ENCODE assay signal across 24 mouse cellular contexts in genomic region chr11:87793460-87793859, GRCm38 (mm10). TPM values are rescaled to one million over a fixed set of nuclear protein-coding genes. Genes with fewer than 3 reads are reported as not detected.
DNase-seq lines count a peak whose midpoint lies in the region; ATAC-seq and TF ChIP-seq lines count a peak whose summit lies in the region.
"Had no signal": no experiment of that assay in that cellular context is flagged by ENCODE, and none has a peak within 500 bp of the region (broad histone marks: within the 10 kb centered on the region; RNA-seq: fewer than 3 reads in every experiment).

Gene Mpo, plus strand, starts transcription at chr11:87793581.

- no peak within 1 kb of the TSS for H3K4me2 ChIP-seq in liver, embryonic 16.5 days (ENCODE audit: low read depth, low read length)
- H3K4me2 ChIP-seq: forebrain, embryonic 15.5 days; heart, embryonic 12.5 days; midbrain, embryonic 12.5 days; neural tube, embryonic 15.5 days had no signal

- H3K9ac ChIP-seq in liver, embryonic 16.5 days (ENCODE audit: low read depth, low read length) = no peak within 1 kb of the TSS
- H3K9ac ChIP-seq: forebrain, embryonic 15.5 days; heart, embryonic 12.5 days; midbrain, embryonic 12.5 days; neural tube, embryonic 15.5 days had no signal

- TF ChIP-seq CTCF in spleen, adult 2 months (IDR thresholded peaks at IDR 0.05; ENCODE audit: extremely low read depth, insufficient read depth, insufficient read length, insufficient replicate concordance) = no peak

- 30% methylated on average over 3 of the region's 3 CpGs for WGBS in spleen, adult 2 months
- 6% methylated on average over 3 of the region's 3 CpGs for WGBS in liver, embryonic 16.5 days (ENCODE audit: insufficient replicate concordance)

- no peak within 1 kb of the TSS for H3K27ac ChIP-seq in spleen, adult 2 months (ENCODE audit: insufficient read depth, low read length)
- no peak within 1 kb of the TSS for H3K27ac ChIP-seq in liver, embryonic 16.5 days (ENCODE audit: low read length)
- H3K27ac ChIP-seq: forebrain, embryonic 15.5 days; kidney, postnatal 0 days; limb, embryonic 10.5 days; macrophage; midbrain, embryonic 12.5 days; neural tube, embryonic 15.5 days had no signal

- DNase-seq in spleen, adult 2 months (ENCODE audit: low read depth in 1 of 2, low spot score in 2 of 2) = no peak
- DNase-seq in spleen, adult 18-20 months = no peak
- peak; percentile 29 for DNase-seq in liver
- DNase-seq in cerebellum, adult 9-10 months = no peak
- no peak for DNase-seq in kidney, adult 11 months
- no peak for DNase-seq in spleen, postnatal 10 days (ENCODE audit: low spot score in 2 of 2)
- no peak for DNase-seq in thymus, postnatal 36 days
- DNase-seq: adrenal gland, postnatal 25 days; cerebellum, adult 11 months; heart, postnatal 10 days; right cerebral cortex, adult 18-20 months; right cerebral cortex, postnatal 4 days; thymus, postnatal 25 days had no signal

- H3K9me3 ChIP-seq in liver, embryonic 16.5 days (replicated peaks; ENCODE audit: control insufficient read depth, low read length) = no peaks in the 10 kb centered on the region
- H3K9me3 ChIP-seq: forebrain, embryonic 15.5 days; heart, embryonic 12.5 days; limb, embryonic 10.5 days; midbrain, embryonic 12.5 days; neural tube, embryonic 15.5 days had no signal

- H3K27me3 ChIP-seq in spleen, adult 2 months (ENCODE audit: control insufficient read depth, insufficient read depth, low read length) = no peaks in the 10 kb centered on the region
- H3K27me3 ChIP-seq in liver, embryonic 16.5 days (ENCODE audit: control insufficient read depth, insufficient read depth, low read depth, low read length) = no peaks in the 10 kb centered on the region
- H3K27me3 ChIP-seq: forebrain, embryonic 15.5 days; neural tube, embryonic 15.5 days had no signal

- peak; percentile 11; the same call in 1 of the 2 replicates for ATAC-seq in liver, embryonic 16.5 days (ENCODE audit: low read depth)
- ATAC-seq: CD4-positive, CD25-positive, alpha-beta regulatory T cell, adult 4 months; forebrain, embryonic 15.5 days; intestine, postnatal 0 days; lung, postnatal 0 days had no signal

- no peaks in the 10 kb centered on the region for H3K36me3 ChIP-seq in spleen, adult 2 months (ENCODE audit: control insufficient read depth, insufficient read depth, low read length)
- H3K36me3 ChIP-seq in liver, embryonic 16.5 days (ENCODE audit: control insufficient read depth, insufficient read depth) = no peaks in the 10 kb centered on the region
- H3K36me3 ChIP-seq: forebrain, embryonic 15.5 days; heart, embryonic 12.5 days; limb, embryonic 10.5 days; midbrain, embryonic 12.5 days; neural tube, embryonic 15.5 days had no signal

- no peak for TF ChIP-seq POLR2A in spleen, adult 2 months (IDR thresholded peaks at IDR 0.05; ENCODE audit: low read depth, low read length)

- H3K4me3 ChIP-seq in spleen, adult 2 months (ENCODE audit: extremely low read depth, insufficient read depth, insufficient read length) = no peak within 1 kb of the TSS
- no peak within 1 kb of the TSS for H3K4me3 ChIP-seq in liver, embryonic 16.5 days (ENCODE audit: low read depth, low read length)
- H3K4me3 ChIP-seq: forebrain, embryonic 15.5 days; heart, embryonic 12.5 days; limb, embryonic 10.5 days; midbrain, embryonic 12.5 days; neural tube, embryonic 15.5 days had no signal

- no peaks in the 10 kb centered on the region for H3K4me1 ChIP-seq in spleen, adult 2 months (ENCODE audit: control insufficient read depth, insufficient read depth, insufficient read length)
- H3K4me1 ChIP-seq in liver, embryonic 16.5 days (ENCODE audit: control insufficient read depth, low read depth, low read length) = no peaks in the 10 kb centered on the region
- H3K4me1 ChIP-seq: forebrain, embryonic 15.5 days; limb, embryonic 10.5 days; neural tube, embryonic 15.5 days had no signal

RNA-seq across cellular contexts. Expression of gene Mpo, which starts in this region (rescaled TPM):
- polyA plus RNA-seq in spleen, adult 2 months (2012; rRNA removed) = 21.9 and 28.7 TPM in 2 replicates
- polyA plus RNA-seq in liver, embryonic 16.5 days (2015; fragmentation: Nextera tagmentation; extraction: Ambion mirVana) = 420 and 425 TPM in 2 replicates
- polyA plus RNA-seq: CD4-positive, CD25-positive, alpha-beta regulatory T cell, adult 4 months had no signal

Comparison
In these comparisons a context has a peak if more than half of its experiments do, and no peak if none do; other contexts are left out.
1. RNA of gene Mpo (polyA plus RNA-seq): 420 to 425 TPM in liver, embryonic 16.5 days; 21.9 to 28.7 TPM in spleen, adult 2 months; every median in the first group is over 10 times any median in the second.